Mouse (Mus musculus): Measurements from ENCODE around the gene Mavs. TPM values are rescaled to one million over a fixed set of nuclear protein-coding genes. Genes with fewer than 3 reads are reported as not detected.
A peak's percentile ranks its signal among the peaks of the same experiment; 100 is the strongest.
"Not testable (repeated sequence)": the region's sequence is repeated elsewhere in the genome, so short reads cannot be mapped to it uniquely, and the experiment has no call there.

Gene Mavs
- polyA plus RNA-seq, 1 experiment from 2014 or later = 18.4 TPM

- Histone ChIP-seq H3K4me1 (ENCODE audit: control insufficient read depth, insufficient read depth, low read length) (no peaks in the 10 kb centered on the region), H3K9me3 (ENCODE audit: control insufficient read depth, low read length) (no peaks in the 10 kb centered on the region), H3K36me3 (ENCODE audit: control insufficient read depth, insufficient read depth, low read length) (no peaks in the 10 kb centered on the region), H3K9ac (ENCODE audit: low read depth, low read length) (no peak overlapping the region), H3K4me3 (ENCODE audit: low read depth, low read length) (no peak overlapping the region), H3K27me3 (replicated peaks; ENCODE audit: control insufficient read depth, insufficient read depth, low read length) (no peaks in the 10 kb centered on the region), H3K27ac (replicated peaks; ENCODE audit: low read depth, low read length) (no peak overlapping the region), H3K4me2 (ENCODE audit: low read depth, low read length) (no peak overlapping the region)
- 62% methylated on average over 3 of the region's 3 CpGs for WGBS
- DNase-seq (ENCODE audit: low spot score) (no peak), ATAC-seq (ENCODE audit: low read depth) (no peak)
Measured at GRCm38 (mm10) chr2:131221853-131222515, 11.9 kb upstream of the Mavs start.

DNA sequence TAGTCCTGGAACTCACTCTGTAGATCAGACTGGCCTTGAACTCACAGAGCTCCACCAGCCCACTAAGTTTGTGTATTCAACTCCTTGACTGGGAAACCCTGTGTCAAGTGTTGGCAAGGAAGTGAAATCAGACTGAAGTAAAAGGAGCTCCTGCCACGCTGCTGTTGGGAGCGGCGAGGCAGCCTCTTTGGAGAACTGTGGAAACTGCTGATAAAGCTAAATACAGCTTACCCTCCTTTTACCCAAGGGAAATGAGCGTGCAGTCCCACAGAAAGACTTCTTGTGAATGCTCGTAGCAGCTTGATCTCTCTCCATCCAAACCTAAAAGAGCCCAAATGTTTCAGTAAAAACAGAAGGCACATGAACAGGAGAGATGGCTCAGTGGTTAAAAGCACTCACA is 11.3 kb upstream of the Mavs start:
- H3K9me3 ChIP-seq (ENCODE audit: control insufficient read depth, low read length) = no peaks in the 10 kb centered on the region
- no peak overlapping the region for H3K27ac ChIP-seq (replicated peaks; ENCODE audit: low read depth, low read length)
- H3K4me3 ChIP-seq (ENCODE audit: low read depth, low read length) = no peak overlapping the region
- DNase-seq (ENCODE audit: low spot score) (peak; percentile 53), ATAC-seq (ENCODE audit: low read depth) (no peak)
- H3K4me1 ChIP-seq (ENCODE audit: control insufficient read depth, insufficient read depth, low read length) = no peaks in the 10 kb centered on the region
- H3K36me3 ChIP-seq (ENCODE audit: control insufficient read depth, insufficient read depth, low read length) = no peaks in the 10 kb centered on the region
- 40% methylated on average over 5 of the region's 5 CpGs for WGBS
- no peaks in the 10 kb centered on the region for H3K27me3 ChIP-seq (replicated peaks; ENCODE audit: control insufficient read depth, insufficient read depth, low read length)
- H3K4me2 ChIP-seq (ENCODE audit: low read depth, low read length) = no peak overlapping the region
- no peak overlapping the region for H3K9ac ChIP-seq (ENCODE audit: low read depth, low read length)

- H3K27me3 ChIP-seq (replicated peaks; ENCODE audit: control insufficient read depth, insufficient read depth, low read length) = no peaks in the 10 kb centered on the region
Measured at GRCm38 (mm10) chr2:131223569-131223968, 10.3 kb upstream of the Mavs start.

DNA sequence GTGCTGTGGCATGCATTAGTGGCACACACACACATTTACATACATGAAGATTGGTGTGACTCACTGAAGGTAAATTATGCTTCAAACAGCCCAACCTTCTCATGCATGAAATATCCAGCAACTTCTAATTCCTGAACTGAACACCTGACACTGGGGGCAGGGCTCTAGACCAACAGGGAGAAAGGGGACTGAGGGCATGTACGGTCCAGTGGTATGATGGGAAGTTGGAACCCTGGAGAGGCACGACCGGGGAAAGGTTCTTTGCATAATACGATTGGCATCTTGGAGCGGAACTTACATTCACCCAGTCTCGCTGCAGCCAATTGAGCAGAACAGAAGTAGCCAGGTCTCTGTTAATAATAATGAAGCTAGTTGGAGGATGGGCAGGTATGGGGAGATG is 8.7 kb upstream of the Mavs start:
- Histone ChIP-seq H3K4me1 (ENCODE audit: control insufficient read depth, insufficient read depth, low read length) (no peaks in the 10 kb centered on the region), H3K9me3 (ENCODE audit: control insufficient read depth, low read length) (no peaks in the 10 kb centered on the region), H3K4me2 (ENCODE audit: low read depth, low read length) (no peak overlapping the region), H3K27me3 (replicated peaks; ENCODE audit: control insufficient read depth, insufficient read depth, low read length) (no peaks in the 10 kb centered on the region), H3K27ac (replicated peaks; ENCODE audit: low read depth, low read length) (no peak overlapping the region), H3K4me3 (ENCODE audit: low read depth, low read length) (no peak overlapping the region), H3K9ac (ENCODE audit: low read depth, low read length) (no peak overlapping the region), H3K36me3 (ENCODE audit: control insufficient read depth, insufficient read depth, low read length) (no peaks in the 10 kb centered on the region)
- DNase-seq (ENCODE audit: low spot score) = no peak
- WGBS = 85% methylated on average over 6 of the region's 6 CpGs
- no peak for ATAC-seq (ENCODE audit: low read depth)

More at GRCm38 (mm10) chr2:131223569-131223968, 10.3 kb upstream of the Mavs start:
- no peaks in the 10 kb centered on the region for H3K4me1 ChIP-seq (ENCODE audit: control insufficient read depth, insufficient read depth, low read length)
- H3K9me3 ChIP-seq (ENCODE audit: control insufficient read depth, low read length) = no peaks in the 10 kb centered on the region
- DNase-seq (ENCODE audit: low spot score) (no peak), ATAC-seq (ENCODE audit: low read depth) (no peak)
- H3K27ac ChIP-seq (replicated peaks; ENCODE audit: low read depth, low read length) = no peak overlapping the region
- no peaks in the 10 kb centered on the region for H3K36me3 ChIP-seq (ENCODE audit: control insufficient read depth, insufficient read depth, low read length)
- no peak overlapping the region for H3K4me3 ChIP-seq (ENCODE audit: low read depth, low read length)
- H3K9ac ChIP-seq (ENCODE audit: low read depth, low read length) = no peak overlapping the region
- 78% methylated on average over 1 of the region's 1 CpGs for WGBS
- H3K4me2 ChIP-seq (ENCODE audit: low read depth, low read length) = no peak overlapping the region

GRCm38 (mm10) chr2:131226669-131227068 is 7.2 kb upstream of the Mavs start:
- H3K27me3 ChIP-seq (replicated peaks; ENCODE audit: control insufficient read depth, insufficient read depth, low read length); H3K36me3 ChIP-seq (ENCODE audit: control insufficient read depth, insufficient read depth, low read length); ATAC-seq (ENCODE audit: low read depth); H3K4me3 ChIP-seq (ENCODE audit: low read depth, low read length); H3K4me1 ChIP-seq (ENCODE audit: control insufficient read depth, insufficient read depth, low read length); H3K4me2 ChIP-seq (ENCODE audit: low read depth, low read length); DNase-seq (ENCODE audit: low spot score); H3K9ac ChIP-seq (ENCODE audit: low read depth, low read length); H3K27ac ChIP-seq (replicated peaks; ENCODE audit: low read depth, low read length); H3K9me3 ChIP-seq (ENCODE audit: control insufficient read depth, low read length): not testable (repeated sequence)
- 63% methylated on average over 2 of the region's 2 CpGs for WGBS

- Histone ChIP-seq H3K27ac (replicated peaks; ENCODE audit: low read depth, low read length) (no peak overlapping the region), H3K4me3 (ENCODE audit: low read depth, low read length) (no peak overlapping the region), H3K4me2 (ENCODE audit: low read depth, low read length) (no peak overlapping the region), H3K36me3 (ENCODE audit: control insufficient read depth, insufficient read depth, low read length) (no peaks in the 10 kb centered on the region), H3K9ac (ENCODE audit: low read depth, low read length) (no peak overlapping the region), H3K4me1 (ENCODE audit: control insufficient read depth, insufficient read depth, low read length) (no peaks in the 10 kb centered on the region), H3K27me3 (replicated peaks; ENCODE audit: control insufficient read depth, insufficient read depth, low read length) (no peaks in the 10 kb centered on the region), H3K9me3 (ENCODE audit: control insufficient read depth, low read length) (no peaks in the 10 kb centered on the region)
- no peak for DNase-seq (ENCODE audit: low spot score)
- no peak for ATAC-seq (ENCODE audit: low read depth)
- 82% methylated on average over 3 of the region's 3 CpGs for WGBS
Measured at GRCm38 (mm10) chr2:131227243-131227642, 6.6 kb upstream of the Mavs start.

- no peak overlapping the region for H3K4me2 ChIP-seq (ENCODE audit: low read depth, low read length)
- H3K27ac ChIP-seq (replicated peaks; ENCODE audit: low read depth, low read length) = no peak overlapping the region
- WGBS = 87% methylated on average over 2 of the region's 2 CpGs
- DNase-seq (ENCODE audit: low spot score) = no peak
- H3K27me3 ChIP-seq (replicated peaks; ENCODE audit: control insufficient read depth, insufficient read depth, low read length) = no peaks in the 10 kb centered on the region
- no peaks in the 10 kb centered on the region for H3K36me3 ChIP-seq (ENCODE audit: control insufficient read depth, insufficient read depth, low read length)
- H3K4me3 ChIP-seq (ENCODE audit: low read depth, low read length) = no peak overlapping the region
- no peaks in the 10 kb centered on the region for H3K9me3 ChIP-seq (ENCODE audit: control insufficient read depth, low read length)
- H3K4me1 ChIP-seq (ENCODE audit: control insufficient read depth, insufficient read depth, low read length) = peaks cover 15% of the 10 kb centered on the region
- no peak for ATAC-seq (ENCODE audit: low read depth)
- H3K9ac ChIP-seq (ENCODE audit: low read depth, low read length) = no peak overlapping the region
Measured at GRCm38 (mm10) chr2:131232558-131232957, 1.3 kb upstream of the Mavs start.

DNA sequence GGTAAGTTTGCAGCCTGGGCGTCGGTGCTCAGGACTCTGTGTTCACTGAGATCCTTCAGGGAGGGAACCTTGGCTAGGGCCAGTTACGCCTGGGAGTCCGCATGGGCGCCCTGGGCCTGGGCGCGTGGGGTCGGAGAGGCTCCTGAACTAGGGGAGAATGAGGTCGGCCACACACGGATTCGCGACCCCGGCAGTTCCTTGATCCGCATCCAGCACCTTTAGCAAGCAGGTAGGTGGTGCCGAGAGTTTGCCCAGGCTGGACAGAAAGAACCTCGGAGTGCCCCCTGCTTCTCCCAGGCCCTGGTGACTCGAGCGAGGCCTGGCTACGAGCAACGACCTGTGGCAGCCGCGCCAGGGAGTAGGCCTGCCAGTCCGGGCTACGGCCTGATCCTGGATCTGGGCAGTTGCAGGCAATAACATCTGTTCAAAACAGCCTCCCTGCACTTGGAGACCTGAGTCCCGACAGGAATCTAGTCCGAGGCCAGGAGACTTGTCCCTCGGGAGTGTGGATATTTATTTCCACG is 326 bp downstream of the Mavs start:
- peak; percentile 22 for ATAC-seq (ENCODE audit: low read depth)

More for the DNA sequence above, 326 bp downstream of the Mavs start:
- peak overlapping the region; percentile 84 for H3K9ac ChIP-seq (ENCODE audit: low read depth, low read length)
- H3K4me3 ChIP-seq (ENCODE audit: low read depth, low read length) = peak overlapping the region; percentile 64
- H3K36me3 ChIP-seq (ENCODE audit: control insufficient read depth, insufficient read depth, low read length) = peaks cover 6% of the 10 kb centered on the region; the same call in 1 of the 2 replicates
- peak overlapping the region; percentile 78 for H3K4me2 ChIP-seq (ENCODE audit: low read depth, low read length)
- H3K4me1 ChIP-seq (ENCODE audit: control insufficient read depth, insufficient read depth, low read length) = peaks cover 15% of the 10 kb centered on the region
- no peaks in the 10 kb centered on the region for H3K27me3 ChIP-seq (replicated peaks; ENCODE audit: control insufficient read depth, insufficient read depth, low read length)
- peak; percentile 5 for DNase-seq (ENCODE audit: low spot score)
- WGBS = 13% methylated on average over 24 of the region's 28 CpGs
- no peaks in the 10 kb centered on the region for H3K9me3 ChIP-seq (ENCODE audit: control insufficient read depth, low read length)
- H3K27ac ChIP-seq (replicated peaks; ENCODE audit: low read depth, low read length) = peak overlapping the region; percentile 63

All from embryonic facial prominence, embryonic 14.5 days (tissue).